Mouse (Mus musculus) megakaryocyte, embryonic 14.5 days (primary cell): Measurements from ENCODE around the gene Trib3. TPM values are rescaled to one million over a fixed set of nuclear protein-coding genes. Genes with fewer than 3 reads are reported as not detected.

Source experiments
- H3K27me3 ChIP-seq: replicated peaks from 2 replicates; pipeline ENCODE3; 2012; ENCODE audit warnings: inconsistent platforms
- H3K36me3 ChIP-seq: replicated peaks from 2 replicates; pipeline ENCODE3; 2012; ENCODE audit warnings: low read length, inconsistent platforms, mixed read lengths
- H3K4me1 ChIP-seq: 2 replicates; pipeline ENCODE4 v1.6.1; 2012; ENCODE audit warnings: inconsistent platforms
- H3K4me3 ChIP-seq: replicated peaks from 2 replicates; pipeline ENCODE3; 2012; ENCODE audit warnings: moderate library complexity, mild to moderate bottlenecking, inconsistent platforms
- H3K9me3 ChIP-seq: 2 replicates; pipeline ENCODE4 v1.6.1; 2012; ENCODE audit warnings: inconsistent platforms
- FLI1 ChIP-seq: IDR thresholded peaks from 2 replicates; pipeline ENCODE4 v1.6.1; 2012; ENCODE audit warnings: low read length, inconsistent platforms, mixed read lengths
- GATA1 ChIP-seq: IDR thresholded peaks from 3 replicates; pipeline ENCODE4 v1.6.1; 2012; ENCODE audit warnings: mixed read lengths, low read length, inconsistent platforms, borderline replicate concordance
- polyA plus RNA-seq: library from polyadenylated mRNA; stranded (reverse); fragments of >175 nt; gene quantifications from 2 replicates; pipeline ENCODE4 v1.2.3, GENCODE M21; 2012; ENCODE audit warnings: low replicate concordance; ENCODE audit not compliant: insufficient read depth

Trib3 gene
- polyA plus RNA-seq, 1 experiment, result 26.3 TPM

GRCm38 (mm10) chr2:152317054-152317453 lies 26.8 kb downstream of the Trib3 start:
- no peak overlapping the region for H3K4me3 ChIP-seq
- no peaks in the 10 kb centered on the region for H3K27me3 ChIP-seq
- peaks cover 99% of the 10 kb centered on the region for H3K36me3 ChIP-seq
- no peak for TF ChIP-seq GATA1
- no peak for TF ChIP-seq FLI1
- no peaks in the 10 kb centered on the region for H3K9me3 ChIP-seq
- no peaks in the 10 kb centered on the region; the same call in 1 of the 2 replicates for H3K4me1 ChIP-seq

DNA sequence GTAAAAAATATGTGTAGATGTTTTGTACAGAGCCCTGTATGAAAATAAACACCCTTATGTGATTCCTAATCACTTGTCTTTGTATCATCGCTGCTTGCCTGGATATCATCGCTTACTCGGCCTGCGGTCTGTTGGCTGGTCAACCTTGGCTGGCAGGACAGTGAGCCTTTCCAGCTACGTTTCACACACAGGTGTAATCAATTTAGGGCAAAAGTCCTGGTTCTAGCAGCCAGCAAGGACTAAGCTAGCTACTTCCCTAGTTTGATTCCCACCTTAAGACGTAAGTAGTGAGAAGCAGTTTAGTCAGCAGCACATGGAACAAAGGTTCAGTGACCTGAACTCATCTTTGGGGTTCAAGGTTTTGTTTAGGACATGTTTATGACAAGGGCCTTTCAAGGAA lies 29.9 kb downstream of the Trib3 start:
- H3K27me3 ChIP-seq, result no peaks in the 10 kb centered on the region

DNA sequence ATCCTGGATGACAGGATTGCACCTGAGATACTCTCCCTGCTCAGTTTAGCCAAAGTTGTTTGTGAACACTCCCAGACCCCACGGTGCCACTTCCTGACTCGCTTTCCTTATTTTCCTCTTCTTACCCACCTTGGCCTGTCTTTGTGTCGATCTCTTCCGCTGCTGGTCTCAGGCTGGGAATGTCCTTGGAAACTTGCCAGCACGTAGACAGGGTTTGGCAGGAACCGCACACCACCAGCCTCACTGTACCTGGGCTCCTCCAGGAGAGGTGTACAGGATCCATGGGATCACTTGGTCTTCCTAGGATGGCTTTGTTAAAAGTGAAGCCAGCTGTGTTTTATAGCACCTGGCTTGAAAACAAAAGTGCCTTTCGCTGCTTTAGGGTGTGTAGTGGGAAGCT lies 30.8 kb downstream of the Trib3 start:
- peaks cover 98% of the 10 kb centered on the region for H3K36me3 ChIP-seq
- no peaks in the 10 kb centered on the region for H3K9me3 ChIP-seq
- TF ChIP-seq FLI1, result no peak
- TF ChIP-seq GATA1, result no peak

More for the DNA sequence above, 29.9 kb downstream of the Trib3 start:
- Histone ChIP-seq H3K4me1 (no peaks in the 10 kb centered on the region), H3K9me3 (no peaks in the 10 kb centered on the region), H3K36me3 (peaks cover 98% of the 10 kb centered on the region), H3K4me3 (no peak overlapping the region)
- TF ChIP-seq GATA1, result no peak

DNA sequence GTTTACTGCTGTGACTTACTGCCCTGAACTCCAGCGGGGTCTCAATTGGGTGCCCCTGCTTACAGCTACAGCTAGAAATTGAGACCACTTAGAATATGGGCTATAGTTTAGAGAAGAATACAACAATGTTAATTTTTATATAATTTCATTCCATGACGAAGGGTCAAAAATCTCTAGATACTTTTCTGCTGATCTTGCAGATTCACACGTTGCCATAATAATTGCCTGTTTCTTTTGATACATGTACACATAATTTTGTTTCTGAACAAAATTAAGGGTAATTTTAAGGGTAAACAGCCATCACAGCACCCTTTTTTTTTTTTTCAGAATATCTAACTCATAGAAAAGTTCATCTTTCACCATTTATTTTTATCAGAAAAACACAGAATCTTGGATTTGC lies 36.6 kb downstream of the Trib3 start:
- no peak for TF ChIP-seq FLI1
- TF ChIP-seq GATA1, result no peak
- no peak overlapping the region for H3K4me3 ChIP-seq
- H3K9me3 ChIP-seq, result no peaks in the 10 kb centered on the region
- peaks cover 98% of the 10 kb centered on the region for H3K36me3 ChIP-seq
- no peaks in the 10 kb centered on the region for H3K4me1 ChIP-seq
- no peaks in the 10 kb centered on the region for H3K27me3 ChIP-seq

More for the DNA sequence above, 30.8 kb downstream of the Trib3 start:
- no peaks in the 10 kb centered on the region for H3K4me1 ChIP-seq
- H3K4me3 ChIP-seq, result no peak overlapping the region
- H3K27me3 ChIP-seq, result no peaks in the 10 kb centered on the region

GRCm38 (mm10) chr2:152305480-152305879 lies 38.4 kb downstream of the Trib3 start:
- no peaks in the 10 kb centered on the region for H3K9me3 ChIP-seq
- H3K4me1 ChIP-seq, result no peaks in the 10 kb centered on the region
- TF ChIP-seq GATA1 (no peak), FLI1 (no peak)
- peaks cover 95% of the 10 kb centered on the region for H3K36me3 ChIP-seq
- no peaks in the 10 kb centered on the region for H3K27me3 ChIP-seq
- H3K4me3 ChIP-seq, result no peak overlapping the region

GRCm38 (mm10) chr2:152303781-152304180 lies 40.1 kb downstream of the Trib3 start:
- no peak overlapping the region for H3K4me3 ChIP-seq
- no peaks in the 10 kb centered on the region for H3K9me3 ChIP-seq
- no peaks in the 10 kb centered on the region for H3K27me3 ChIP-seq
- peaks cover 2% of the 10 kb centered on the region for H3K4me1 ChIP-seq
- TF ChIP-seq GATA1, result no peak
- TF ChIP-seq FLI1, result no peak
- H3K36me3 ChIP-seq, result peaks cover 88% of the 10 kb centered on the region

GRCm38 (mm10) chr2:152302862-152303261 lies 41.0 kb downstream of the Trib3 start:
- H3K27me3 ChIP-seq, result no peaks in the 10 kb centered on the region
- H3K4me1 ChIP-seq, result peaks cover 11% of the 10 kb centered on the region
- H3K4me3 ChIP-seq, result no peak overlapping the region
- TF ChIP-seq FLI1 (no peak), GATA1 (no peak)
- H3K9me3 ChIP-seq, result no peaks in the 10 kb centered on the region
- peaks cover 80% of the 10 kb centered on the region for H3K36me3 ChIP-seq

- Histone ChIP-seq H3K36me3 (peaks cover 19% of the 10 kb centered on the region), H3K4me1 (peaks cover 51% of the 10 kb centered on the region), H3K27me3 (no peaks in the 10 kb centered on the region), H3K4me3 (peak overlapping the region; percentile 96), H3K9me3 (no peaks in the 10 kb centered on the region)
- TF ChIP-seq GATA1, result no peak
- TF ChIP-seq FLI1, result no peak
These were observed 49.3 kb downstream of the Trib3 start for GRCm38 (mm10) chr2:152294541-152294940.

GRCm38 (mm10) chr2:152293727-152294475 lies 49.9 kb downstream of the Trib3 start, which contains the start of gene Tbc1d20:
TSS of gene Tbc1d20 (plus strand) at chr2:152293828.
- Histone ChIP-seq H3K9me3 (no peaks in the 10 kb centered on the region), H3K4me3 (peak within 1 kb of the TSS; percentile 96), H3K27me3 (no peaks in the 10 kb centered on the region), H3K4me1 (peaks cover 51% of the 10 kb centered on the region), H3K36me3 (peaks cover 19% of the 10 kb centered on the region)
- TF ChIP-seq GATA1 (no peak), FLI1 (no peak)

DNA sequence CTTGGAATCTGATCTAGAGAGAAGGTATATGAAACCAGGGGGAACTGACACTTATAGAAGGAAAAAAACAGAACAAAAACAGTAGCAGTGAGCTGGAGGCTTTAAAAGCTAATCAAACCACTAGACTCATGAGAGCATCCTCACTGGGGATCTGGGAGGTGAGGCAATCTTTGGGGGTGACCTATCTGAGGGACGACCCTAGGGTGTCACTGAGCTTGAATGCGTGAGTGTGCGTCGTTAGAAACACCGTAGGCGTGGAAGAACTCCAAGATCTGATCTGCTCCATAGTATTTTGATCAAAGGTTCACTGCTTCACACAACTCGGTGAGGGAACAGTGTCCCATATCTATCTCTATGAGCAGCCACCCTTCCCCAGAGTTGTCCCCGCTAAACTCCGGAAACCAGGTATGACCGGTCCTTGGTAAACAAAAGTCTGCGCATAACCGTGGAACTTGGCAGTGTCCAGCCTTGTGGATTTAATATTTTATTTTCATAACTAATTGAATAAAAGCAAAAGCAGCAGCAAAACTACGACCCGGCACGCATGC lies 50.6 kb downstream of the Trib3 start:
- Histone ChIP-seq H3K9me3 (no peaks in the 10 kb centered on the region), H3K4me1 (peaks cover 44% of the 10 kb centered on the region), H3K27me3 (no peaks in the 10 kb centered on the region), H3K36me3 (peaks cover 21% of the 10 kb centered on the region), H3K4me3 (peak overlapping the region; percentile 96)
- TF ChIP-seq GATA1 (no peak), FLI1 (no peak)
